Mouse (Mus musculus) NIH3T3 (cell line): ENCODE results near the gene Phf23.

Experiments used
- DNase-seq: peaks from one replicate; pipeline ENCODE4 v3.0.0-alpha.2; 2012; ENCODE audit warnings: low read depth

Phf23 gene

DNA sequence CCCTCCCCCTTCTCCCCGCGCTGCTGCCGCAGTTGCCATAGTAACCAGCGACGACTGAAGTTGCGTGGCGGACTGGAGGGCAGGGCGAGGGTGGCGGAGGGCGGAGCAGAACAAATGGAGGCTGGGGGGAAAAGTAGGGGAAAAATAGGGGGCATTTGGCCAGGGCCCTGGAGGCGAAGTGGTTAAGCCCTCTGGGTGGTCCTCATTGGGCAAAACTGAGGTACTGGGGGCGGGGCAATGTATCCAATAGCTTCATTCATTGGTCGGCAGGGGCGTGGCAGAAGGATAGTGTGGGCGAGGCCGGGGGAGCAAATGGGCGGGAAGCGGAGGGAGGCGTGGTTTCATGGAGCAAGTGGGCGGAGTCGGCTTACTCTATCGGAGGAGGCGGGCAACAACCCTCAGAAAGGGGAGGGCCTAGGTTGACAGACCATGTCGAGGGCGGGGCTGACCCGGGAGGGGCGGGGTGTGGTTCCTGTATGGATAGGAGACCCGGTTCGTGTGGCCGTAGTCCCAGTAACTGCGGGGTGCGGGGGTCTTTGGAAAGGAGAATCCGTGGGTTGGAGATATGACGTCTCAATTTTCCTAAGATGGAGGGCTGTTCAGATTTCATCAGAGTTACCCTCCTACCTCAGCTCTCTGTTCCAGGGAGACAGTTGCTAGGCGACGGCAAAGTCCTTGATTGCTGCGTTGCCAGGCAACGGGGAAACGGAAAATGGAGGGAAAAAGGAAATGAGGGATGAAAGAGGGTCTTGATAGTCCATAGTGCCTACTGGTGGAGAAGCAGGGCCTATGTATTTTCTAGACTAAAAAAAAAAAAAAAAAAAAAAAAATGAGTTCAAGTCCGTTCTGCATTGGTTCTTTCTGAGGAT is 25.9 kb downstream of the Phf23 start:
- DNase-seq, result peak; percentile 99

DNA sequence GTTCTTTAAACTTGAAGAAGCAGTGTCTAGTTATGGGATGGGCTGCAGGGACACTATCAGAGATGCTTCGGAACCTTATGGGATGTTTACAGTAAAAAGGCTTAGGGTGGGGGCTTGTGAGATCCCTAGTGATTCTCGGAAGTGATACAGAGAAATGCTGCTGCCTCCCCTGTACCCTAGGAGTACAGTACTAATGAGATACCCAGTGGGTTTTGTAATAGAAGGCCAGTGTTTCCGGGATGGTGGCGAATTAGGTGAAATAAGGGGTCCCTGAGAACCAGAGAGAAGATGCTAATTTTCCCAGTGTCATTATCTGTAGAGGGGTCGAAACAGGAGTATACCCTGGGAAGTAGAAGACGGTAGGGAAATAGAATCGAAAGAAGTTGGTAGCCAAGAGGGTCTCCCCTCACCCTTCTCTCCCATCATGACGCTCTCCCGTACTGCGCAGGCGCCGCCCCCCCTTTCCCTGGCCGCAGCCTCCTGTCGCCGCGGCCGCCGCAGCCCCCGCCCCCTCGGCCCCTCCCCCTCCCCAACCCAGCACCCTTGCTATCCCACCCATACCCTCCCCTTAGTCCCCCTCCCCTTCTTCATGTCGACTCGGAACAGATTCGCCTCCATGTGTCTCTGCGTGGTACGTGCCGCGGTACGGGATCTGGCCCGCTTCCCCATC is 28.0 kb downstream of the Phf23 start:
- DNase-seq, result no peak

DNA sequence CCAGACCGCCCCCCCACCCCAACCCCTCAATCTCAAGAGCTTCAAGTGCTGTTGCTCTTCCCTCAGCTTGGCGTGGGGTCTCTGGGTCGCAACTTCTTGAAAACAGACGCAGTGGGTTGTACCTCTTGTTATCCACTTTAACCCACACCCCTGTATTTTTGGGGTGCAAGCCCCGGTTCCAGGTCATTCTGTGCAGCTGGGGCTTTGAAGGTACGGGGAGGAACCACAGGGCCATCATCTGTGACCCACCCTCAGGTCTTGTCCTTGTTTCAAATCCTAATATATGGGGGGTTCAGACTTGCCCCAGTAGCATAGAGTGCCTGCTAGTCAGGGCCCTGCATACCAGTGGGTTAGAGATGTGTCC is 28.6 kb downstream of the Phf23 start:
- no peak for DNase-seq

DNA sequence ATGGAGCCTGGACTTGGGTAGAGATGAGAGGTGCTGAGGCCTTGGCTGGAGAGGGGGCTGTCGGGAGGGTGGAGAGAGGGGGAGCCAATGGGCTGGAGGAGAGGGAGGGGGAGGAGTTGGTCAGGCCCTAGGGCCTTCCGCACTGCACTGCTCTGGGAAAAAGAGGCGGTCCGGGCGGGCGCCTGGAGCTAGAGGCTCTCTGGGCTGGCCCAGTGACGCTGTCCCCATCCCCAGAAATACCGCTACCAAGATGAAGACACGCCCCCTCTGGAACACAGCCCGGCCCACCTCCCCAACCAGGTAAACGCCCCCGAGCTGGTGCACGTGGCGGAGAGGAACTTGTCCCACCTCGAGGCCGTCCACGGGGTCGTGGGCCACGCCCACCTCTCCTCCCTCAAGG is 31.1 kb downstream of the Phf23 start:
- peak; percentile 88 for DNase-seq

DNA sequence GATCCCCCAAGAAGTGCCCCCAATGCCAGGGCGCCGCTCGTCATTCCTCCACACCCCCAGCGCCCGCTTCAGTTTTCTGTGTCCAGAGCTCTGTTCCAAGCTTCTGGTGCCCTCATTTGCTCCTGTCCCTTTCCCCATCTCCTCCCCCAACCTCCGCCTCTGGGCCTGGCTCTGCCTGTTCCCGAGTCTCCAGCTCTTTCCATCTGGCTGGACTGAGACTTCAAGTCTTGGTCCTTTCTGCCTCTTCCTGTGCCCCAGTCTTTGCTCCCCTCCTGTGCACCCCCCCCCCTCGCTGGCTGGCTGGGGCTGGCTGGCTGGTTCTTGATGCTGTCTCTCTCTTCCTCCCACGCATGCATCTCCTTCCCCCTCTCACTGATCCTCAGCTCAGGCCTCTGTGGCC is 31.8 kb downstream of the Phf23 start:
- peak; percentile 52 for DNase-seq

DNA sequence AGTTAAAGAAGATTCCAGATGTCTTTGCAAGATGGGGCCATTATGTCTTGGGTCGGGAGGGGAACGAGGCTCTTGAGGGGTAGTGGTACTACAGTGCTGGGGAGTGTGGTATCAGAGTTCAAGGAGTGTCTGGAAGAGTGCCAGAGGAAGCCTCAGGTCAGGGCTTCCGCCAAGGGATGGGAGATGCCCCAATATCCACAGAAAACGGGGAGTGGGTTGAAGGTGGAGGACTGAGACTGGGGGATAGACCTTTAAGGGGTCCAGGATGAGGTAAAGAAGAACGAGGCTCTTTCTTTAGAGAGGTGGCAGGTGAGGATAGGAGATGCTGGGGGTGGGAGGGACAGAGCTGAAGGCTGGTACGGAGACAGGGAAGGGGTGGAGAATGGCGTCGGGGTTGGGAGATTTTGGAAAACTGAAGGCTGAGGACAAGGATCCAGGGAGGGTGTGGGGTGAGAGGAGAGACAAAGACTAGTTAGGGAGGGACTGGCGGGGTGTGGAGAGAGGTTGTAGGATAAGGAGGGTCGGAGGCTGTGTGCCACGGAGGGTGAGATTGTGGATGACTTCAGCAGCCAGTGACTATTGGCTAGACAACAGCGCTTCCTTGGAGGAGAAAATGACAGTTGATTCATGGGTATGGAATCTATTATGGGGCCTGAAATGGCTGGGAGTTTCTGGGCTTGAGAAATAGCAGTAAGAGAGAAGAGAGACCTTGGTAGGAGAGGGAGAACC is 33.0 kb downstream of the Phf23 start:
- peak; percentile 34 for DNase-seq

DNA sequence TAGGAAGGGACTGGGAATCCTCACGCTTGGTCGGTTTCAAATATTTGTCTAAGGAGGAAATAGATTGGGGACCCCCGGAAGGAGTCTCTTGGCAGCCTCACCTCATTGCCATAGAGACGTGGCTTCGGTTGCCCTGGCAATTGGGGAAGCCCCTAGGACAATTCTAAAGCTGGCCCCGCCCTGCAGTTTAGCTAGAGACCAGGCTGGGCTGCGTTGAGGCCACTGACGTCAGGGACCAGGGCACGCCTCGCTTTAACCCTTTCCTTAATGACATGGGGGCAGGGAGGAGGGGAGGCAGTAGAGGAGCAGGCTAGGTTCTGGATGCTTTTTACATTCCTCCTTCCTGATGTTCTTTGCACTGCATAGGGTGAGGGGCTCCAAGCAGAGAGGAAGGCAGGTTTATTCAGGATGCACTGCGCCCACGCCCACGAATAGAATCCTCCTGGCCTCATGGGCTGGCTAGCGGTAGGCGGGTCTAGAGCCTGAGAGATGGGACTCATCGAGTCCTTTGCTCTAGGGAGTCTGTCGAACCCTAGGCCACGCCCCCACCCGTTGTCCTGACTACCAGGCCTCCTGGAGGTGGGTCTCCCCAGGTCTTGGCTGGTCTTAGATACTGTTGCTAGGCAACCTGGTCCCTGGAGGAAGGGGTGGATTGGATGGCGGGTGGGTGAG is 33.7 kb downstream of the Phf23 start:
- DNase-seq, result peak; percentile 90

DNA sequence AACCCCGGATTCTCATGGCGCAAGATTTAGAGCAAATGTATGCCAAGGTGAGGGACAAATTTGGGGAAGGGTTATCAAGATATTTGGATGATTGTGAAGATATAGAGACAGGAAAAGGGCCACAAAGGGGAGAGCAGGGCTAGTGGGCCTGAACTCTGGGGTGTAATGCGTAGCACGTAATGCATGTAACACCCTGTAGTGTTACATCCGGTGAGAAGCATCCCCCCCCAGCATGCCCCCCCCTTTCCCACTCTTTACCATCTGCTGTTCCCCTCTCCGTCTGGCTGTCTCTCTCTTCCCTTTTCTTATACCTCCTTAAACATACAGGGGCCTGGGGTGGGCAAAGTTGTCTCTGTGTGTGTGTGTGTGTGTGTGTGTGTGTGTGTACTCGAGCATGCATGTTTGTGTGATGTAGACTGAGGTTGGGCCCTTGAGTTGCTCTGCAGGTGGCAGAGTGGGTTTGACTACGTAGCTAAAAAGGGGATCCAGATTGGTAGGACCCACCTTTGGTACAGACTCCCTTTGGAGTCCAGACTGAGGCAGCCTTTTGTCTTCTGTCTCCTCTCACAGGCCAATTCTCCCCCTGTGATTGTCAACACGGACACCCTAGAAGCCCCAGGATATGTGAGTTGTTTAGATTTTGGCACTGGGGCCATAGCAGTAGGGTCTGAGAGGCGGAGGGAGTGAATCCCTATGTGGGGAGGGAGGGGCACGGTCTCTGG is 34.4 kb downstream of the Phf23 start:
- no peak for DNase-seq

DNA sequence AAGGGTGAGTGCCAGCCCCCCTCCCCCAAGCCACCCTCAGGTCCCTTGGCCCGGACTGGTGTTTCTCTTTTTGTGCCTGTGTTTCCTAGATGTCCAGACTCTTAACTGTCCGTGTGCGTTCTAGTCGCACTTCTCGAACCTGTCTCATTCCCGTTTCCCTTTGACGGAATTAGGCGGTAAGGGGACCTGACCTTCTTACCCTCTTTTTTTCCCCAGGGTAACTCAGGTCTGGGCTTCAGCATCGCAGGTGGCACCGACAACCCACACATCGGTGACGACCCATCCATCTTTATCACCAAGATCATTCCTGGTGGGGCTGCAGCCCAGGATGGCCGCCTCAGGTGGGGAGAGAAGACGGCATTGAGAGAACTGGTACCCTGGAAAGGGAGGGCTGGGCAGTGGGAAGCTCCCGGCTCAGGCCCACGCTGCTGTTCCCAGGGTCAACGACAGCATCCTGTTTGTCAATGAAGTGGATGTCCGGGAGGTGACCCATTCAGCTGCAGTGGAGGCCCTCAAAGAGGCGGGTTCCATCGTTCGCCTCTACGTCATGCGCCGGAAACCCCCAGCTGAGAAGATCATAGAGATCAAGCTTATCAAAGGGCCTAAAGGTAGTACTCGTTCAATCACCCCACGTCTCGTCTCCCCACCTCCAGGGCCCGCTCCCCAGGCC is 35.2 kb downstream of the Phf23 start:
- no peak for DNase-seq

DNA sequence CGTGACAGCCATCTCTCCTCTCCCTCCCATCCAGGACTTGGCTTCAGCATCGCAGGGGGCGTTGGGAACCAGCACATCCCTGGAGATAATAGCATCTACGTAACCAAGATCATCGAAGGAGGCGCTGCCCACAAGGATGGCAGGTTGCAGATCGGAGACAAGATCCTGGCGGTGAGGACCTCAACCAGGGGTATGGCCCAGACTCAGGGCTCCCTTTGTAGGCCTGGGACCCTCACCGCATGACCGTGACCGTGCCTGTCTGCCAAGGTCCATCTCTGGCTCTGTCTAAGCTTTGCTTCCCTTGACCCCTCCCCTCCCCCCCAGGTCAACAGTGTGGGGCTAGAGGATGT is 35.7 kb downstream of the Phf23 start:
- no peak for DNase-seq

DNA sequence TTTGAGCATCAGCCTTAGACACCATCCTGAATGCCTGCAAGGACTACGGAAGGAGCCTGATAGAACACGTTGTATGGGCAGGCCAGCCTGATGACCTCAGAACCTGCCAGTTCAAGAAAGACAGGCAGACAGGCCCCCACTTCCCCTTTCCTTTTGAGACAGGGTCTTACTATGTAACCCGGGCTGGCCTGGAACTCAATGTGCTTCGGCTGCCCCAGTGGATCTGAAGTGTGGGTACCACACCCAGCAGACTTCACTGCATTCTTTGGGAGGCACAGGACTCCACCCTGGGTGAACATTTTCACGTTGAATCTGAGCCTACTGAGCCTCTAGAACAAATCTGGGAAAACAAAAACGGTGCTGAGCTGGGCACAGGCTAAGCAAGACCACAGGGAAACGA is 42.6 kb downstream of the Phf23 start:
- DNase-seq, result no peak

DNA sequence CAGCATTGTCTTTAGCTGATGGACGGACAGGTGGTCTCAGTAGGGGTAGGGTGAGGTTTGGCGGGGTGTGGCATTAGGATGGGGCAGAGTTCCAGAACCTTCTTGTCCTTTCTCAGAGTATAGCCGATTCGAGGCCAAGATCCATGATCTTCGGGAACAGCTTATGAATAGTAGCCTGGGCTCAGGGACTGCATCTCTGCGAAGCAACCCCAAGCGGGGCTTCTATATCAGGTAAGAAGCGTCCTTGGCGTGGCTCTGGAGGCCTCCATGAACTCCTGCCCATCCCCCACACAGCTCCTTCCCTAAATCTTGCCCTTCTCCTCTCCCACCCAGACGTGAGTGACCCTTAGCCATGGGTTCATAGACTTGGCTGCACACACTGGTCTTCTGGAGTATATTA is 44.1 kb downstream of the Phf23 start:
- DNase-seq, result no peak

DNA sequence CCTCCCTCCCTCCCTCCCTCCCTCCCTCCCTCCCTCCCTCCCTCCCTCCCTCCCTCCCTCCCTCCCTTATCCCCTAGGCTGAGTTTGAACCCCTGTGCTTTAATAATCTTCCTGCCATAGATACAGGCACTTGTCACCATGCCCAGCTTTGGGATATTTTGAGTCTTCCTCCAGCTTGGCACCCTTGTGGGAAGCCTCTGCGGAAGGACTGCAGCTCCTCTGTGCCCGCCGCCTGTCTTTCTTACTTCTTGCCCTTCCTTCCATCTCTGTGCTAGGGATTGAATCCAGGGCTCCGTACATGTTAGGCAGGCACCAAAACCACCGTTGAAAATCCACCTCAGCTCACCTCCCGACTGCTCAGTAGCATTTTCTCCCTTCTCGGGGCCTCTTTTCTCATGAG is 44.6 kb downstream of the Phf23 start:
- no peak for DNase-seq

DNA sequence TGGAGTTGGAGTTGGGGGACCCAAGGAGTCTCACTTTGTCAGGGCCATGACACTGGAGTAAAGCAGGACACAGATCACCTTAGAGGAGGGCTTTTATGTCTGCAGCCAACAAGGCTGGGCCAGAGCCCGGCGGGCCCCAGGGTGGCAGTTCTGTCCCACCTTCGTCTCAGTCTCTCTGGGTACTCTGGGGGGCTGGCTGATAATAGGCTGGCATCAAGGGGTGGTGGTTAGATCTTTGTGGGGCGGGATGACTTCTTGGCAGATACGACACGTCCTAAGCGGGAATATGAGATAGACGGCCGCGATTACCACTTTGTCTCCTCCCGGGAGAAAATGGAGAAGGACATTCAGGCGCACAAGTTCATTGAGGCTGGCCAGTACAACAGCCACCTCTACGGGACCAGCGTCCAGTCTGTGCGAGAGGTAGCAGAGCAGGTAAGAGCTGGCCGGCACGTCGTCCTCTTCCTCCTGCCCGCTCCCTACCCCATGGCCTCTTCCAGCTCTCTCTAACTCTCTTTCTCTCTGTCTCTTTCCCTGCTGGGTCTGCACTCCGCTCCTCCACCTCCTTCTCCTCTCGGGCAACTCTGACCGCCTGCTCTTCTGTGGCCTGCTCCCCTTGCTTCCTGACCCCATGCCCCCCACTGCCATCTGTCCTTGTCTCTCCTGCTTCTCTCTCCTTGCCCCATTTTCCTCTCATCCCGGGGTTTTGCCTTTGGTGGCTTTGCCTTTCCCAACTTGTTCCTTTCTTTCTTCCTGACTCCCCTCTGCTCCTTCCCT is 46.9 kb downstream of the Phf23 start:
- no peak for DNase-seq

DNA sequence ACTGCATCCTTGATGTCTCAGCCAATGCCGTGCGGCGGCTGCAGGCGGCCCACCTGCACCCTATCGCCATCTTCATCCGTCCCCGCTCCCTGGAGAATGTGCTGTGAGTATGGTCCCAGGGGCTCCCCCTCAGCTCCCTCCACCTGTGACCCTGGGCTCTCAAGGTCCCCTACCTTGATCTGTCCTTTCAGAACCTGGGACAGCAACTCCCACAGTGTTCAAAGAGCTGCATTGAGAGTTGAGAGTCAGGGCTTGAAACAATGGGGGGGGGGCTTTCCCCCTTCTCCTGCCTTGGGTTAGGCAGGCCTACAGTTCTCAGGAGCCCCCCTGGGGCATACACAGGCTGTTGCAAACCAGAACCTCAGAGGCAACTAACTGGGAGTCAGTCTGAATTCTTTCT is 48.1 kb downstream of the Phf23 start:
- DNase-seq, result no peak

DNA sequence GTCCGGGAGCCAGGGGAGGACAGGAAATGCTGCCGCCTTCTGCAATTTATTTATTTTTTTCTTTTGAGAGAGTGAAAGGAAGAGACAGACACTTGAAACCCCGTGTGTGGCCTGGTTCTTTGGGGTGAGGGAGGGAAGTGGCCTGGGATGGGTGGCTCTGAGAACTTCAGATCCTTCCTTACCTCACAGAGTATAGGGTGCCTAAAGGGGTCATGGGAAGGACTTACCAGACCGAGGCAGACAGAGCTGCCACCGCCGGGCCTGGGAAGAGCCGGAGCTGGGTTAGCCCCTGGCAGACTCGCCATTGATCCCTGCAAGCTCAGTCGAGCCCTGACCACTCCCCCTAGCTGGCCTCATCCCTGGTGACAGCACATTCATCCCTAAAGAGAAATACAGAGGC is 49.9 kb downstream of the Phf23 start:
- DNase-seq, result no peak

DNA sequence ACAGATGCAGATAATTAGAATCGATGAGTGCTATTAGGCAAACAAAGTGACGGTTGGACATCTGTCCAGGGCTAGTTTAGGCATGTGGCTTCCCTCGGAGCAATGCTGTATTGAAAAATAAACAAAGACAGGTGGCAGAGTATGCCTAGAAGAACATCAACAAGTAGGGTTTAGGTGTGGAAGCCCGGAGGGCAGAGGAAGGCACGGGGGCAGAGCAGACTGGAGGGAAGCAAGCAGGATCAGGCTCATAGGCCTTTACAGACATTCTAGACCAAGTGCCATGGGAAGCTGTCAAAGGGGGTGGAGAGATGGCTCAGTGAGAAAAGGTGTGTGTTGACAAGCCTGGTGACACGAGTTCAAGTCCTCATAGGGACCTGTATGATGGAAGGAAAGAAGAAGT is 53.8 kb downstream of the Phf23 start:
- no peak for DNase-seq
